Mouse (Mus musculus) skeletal muscle tissue, postnatal 0 days (tissue): ENCODE results near the gene Gm9507. TPM values are rescaled to one million over a fixed set of nuclear protein-coding genes. Genes with fewer than 3 reads are reported as not detected.

ENCODE experiments used
- polyA plus RNA-seq: library from polyadenylated mRNA; unstranded; fragments of >200 nt; fragmentation: Nextera tagmentation; extraction: Ambion mirVana; gene quantifications from 2 replicates; pipeline ENCODE4 v1.2.1, GENCODE M21; 2015

Gene Gm9507
- not detected in 2 replicates for polyA plus RNA-seq

GRCm38 (mm10) chr10:77811743-77812142 lies at the start of gene Gm9507:
Gm9507 (minus strand) TSS chr10:77811843.

GRCm38 (mm10) chr10:77852559-77852958 lies 40.9 kb upstream of the Gm9507 start, which contains the start of gene Gm10318:
Gm10318 (plus strand) TSS chr10:77852859.

GRCm38 (mm10) chr10:77846503-77846902 lies 34.9 kb upstream of the Gm9507 start, which contains the start of gene Gm36176:
Gm36176 (plus strand) TSS chr10:77846803.

GRCm38 (mm10) chr10:77835647-77836046 lies 24.0 kb upstream of the Gm9507 start, which contains the start of gene Krtap10-10:
Krtap10-10 (plus strand) TSS chr10:77835947.

GRCm38 (mm10) chr10:77826951-77827350 lies 15.3 kb upstream of the Gm9507 start, which contains the start of gene Krtap10-4:
Krtap10-4 (minus strand) TSS chr10:77827095.

GRCm38 (mm10) chr10:77814382-77814781 lies 2.7 kb upstream of the Gm9507 start, which contains the start of gene Gm2696:
Gm2696 (plus strand) TSS chr10:77814682.

GRCm38 (mm10) chr10:77798921-77799508 lies 12.6 kb downstream of the Gm9507 start, which contains the start of gene Gm19668:
Gm19668 (minus strand) TSS chr10:77799133.

GRCm38 (mm10) chr10:77794976-77795375 lies 16.7 kb downstream of the Gm9507 start, which contains the start of gene Gm9639:
Gm9639 (minus strand) TSS chr10:77795076.

GRCm38 (mm10) chr10:77787876-77788275 lies 23.8 kb downstream of the Gm9507 start, which contains the start of gene Gm7137:
Gm7137 (minus strand) TSS chr10:77788200.

GRCm38 (mm10) chr10:77782442-77782841 lies 29.2 kb downstream of the Gm9507 start, which contains the start of gene Gm3250:
Gm3250 (minus strand) TSS chr10:77782542.

GRCm38 (mm10) chr10:77776844-77777243 lies 34.8 kb downstream of the Gm9507 start, which contains the start of gene Gm7138:
Gm7138 (minus strand) TSS chr10:77776944.

GRCm38 (mm10) chr10:77771225-77771624 lies 40.4 kb downstream of the Gm9507 start, which contains the start of gene Gm3238:
Gm3238 (minus strand) TSS chr10:77771325.

Other genes with a start within 250 kb of the Gm9507 start
- gene Pttg1ip, start 230.1 kb downstream of the Gm9507 start, polyA plus RNA-seq, result 79.3 and 92.3 TPM in 2 replicates
- 133 and 146 TPM in 2 replicates for gene Sumo3, start 205.7 kb downstream of the Gm9507 start, polyA plus RNA-seq
- gene Gm49325, start 205.6 kb downstream of the Gm9507 start, polyA plus RNA-seq, result 5.2 and 11.3 TPM in 2 replicates
- gene Ube2g2, start 189.6 kb downstream of the Gm9507 start, polyA plus RNA-seq, result 112 and 114 TPM in 2 replicates
- 0.07 TPM in 1 of 2 replicates, not detected in the other for gene Tspear, start 125.3 kb downstream of the Gm9507 start, polyA plus RNA-seq
- gene Gm19402, start 121.1 kb downstream of the Gm9507 start, polyA plus RNA-seq, result not detected in 2 replicates
- not detected in 2 replicates for gene Gm9508, start 114.6 kb downstream of the Gm9507 start, polyA plus RNA-seq
- not detected in 2 replicates for gene Gm10272, start 105.2 kb downstream of the Gm9507 start, polyA plus RNA-seq
- not detected in 2 replicates for gene Gm10024, start 100.4 kb downstream of the Gm9507 start, polyA plus RNA-seq
- not detected in 2 replicates for gene Gm10142, start 96.0 kb downstream of the Gm9507 start, polyA plus RNA-seq
- not detected in 2 replicates for gene Krtap12-1, start 91.2 kb downstream of the Gm9507 start, polyA plus RNA-seq
- not detected in 2 replicates for gene Gm10100, start 85.4 kb downstream of the Gm9507 start, polyA plus RNA-seq
- gene Gm18596, start 69.2 kb downstream of the Gm9507 start, polyA plus RNA-seq, result not detected in 2 replicates
- not detected in 2 replicates for gene Gm9736, start 60.5 kb downstream of the Gm9507 start, polyA plus RNA-seq
- not detected in 2 replicates for gene Gm3233, start 52.2 kb downstream of the Gm9507 start, polyA plus RNA-seq
- not detected in 2 replicates for gene Gm3238, start 40.5 kb downstream of the Gm9507 start, polyA plus RNA-seq
- gene Gm7138, start 34.9 kb downstream of the Gm9507 start, polyA plus RNA-seq, result not detected in 2 replicates
- gene Gm3250, start 29.3 kb downstream of the Gm9507 start, polyA plus RNA-seq, result not detected in 2 replicates
- not detected in 2 replicates for gene Gm7137, start 23.6 kb downstream of the Gm9507 start, polyA plus RNA-seq
- not detected in 2 replicates for gene Gm9639, start 16.8 kb downstream of the Gm9507 start, polyA plus RNA-seq
- not detected in 2 replicates for gene Gm19668, start 12.7 kb downstream of the Gm9507 start, polyA plus RNA-seq
- gene Gm2696, start 2.8 kb upstream of the Gm9507 start, polyA plus RNA-seq, result not detected in 2 replicates
- not detected in 2 replicates for gene Krtap10-4, start 15.3 kb upstream of the Gm9507 start, polyA plus RNA-seq
- gene Krtap10-10, start 24.1 kb upstream of the Gm9507 start, polyA plus RNA-seq, result not detected in 2 replicates
- gene Gm36176, start 35.0 kb upstream of the Gm9507 start, polyA plus RNA-seq, result not detected in 2 replicates
- gene Gm10318, start 41.0 kb upstream of the Gm9507 start, polyA plus RNA-seq, result not detected in 2 replicates
- gene Gm3285, start 50.1 kb upstream of the Gm9507 start, polyA plus RNA-seq, result not detected in 2 replicates
- 0.61 and 0.74 TPM in 2 replicates for gene Lrrc3, start 90.7 kb upstream of the Gm9507 start, polyA plus RNA-seq
- gene Trpm2, start 158.7 kb upstream of the Gm9507 start, polyA plus RNA-seq, result 0.33 and 0.35 TPM in 2 replicates
- 12.9 and 13.1 TPM in 2 replicates for gene 1810043G02Rik, start 166.7 kb upstream of the Gm9507 start, polyA plus RNA-seq
- gene Pfkl, start 198.2 kb upstream of the Gm9507 start, polyA plus RNA-seq, result 13.1 and 19.4 TPM in 2 replicates
- gene Dnmt3l, start 230.1 kb upstream of the Gm9507 start, polyA plus RNA-seq, result 0.09 and 0.40 TPM in 2 replicates
- not detected in 2 replicates for gene Aire, start 231.8 kb upstream of the Gm9507 start, polyA plus RNA-seq